Mouse (Mus musculus) cerebellum, adult 11 months (tissue): ENCODE data around the gene Rspo3.

ENCODE experiments used
- DNase-seq: peaks from one replicate; pipeline ENCODE4 v3.0.0; 2022

The Rspo3 gene

GRCm38 (mm10) chr10:29432935-29433453 lies 102.7 kb downstream of the Rspo3 start:
- DNase-seq = no peak

GRCm38 (mm10) chr10:29426660-29427059 lies 109.0 kb downstream of the Rspo3 start:
- no peak for DNase-seq

GRCm38 (mm10) chr10:29424571-29424970 lies 111.1 kb downstream of the Rspo3 start:
- no peak for DNase-seq

GRCm38 (mm10) chr10:29414361-29414760 lies 121.3 kb downstream of the Rspo3 start:
- DNase-seq = no peak

- no peak for DNase-seq
Observed at GRCm38 (mm10) chr10:29402656-29403268, 132.9 kb downstream of the Rspo3 start.
